Comparison of ENCODE assay signal across 28 mouse cellular contexts in genomic region chr4:21885831-21886230, GRCm38 (mm10). TPM values are rescaled to one million over a fixed set of nuclear protein-coding genes. Genes with fewer than 3 reads are reported as not detected.
A peak's percentile ranks its signal among the peaks of the same experiment; 100 is the strongest.
DNase-seq lines count a peak whose midpoint lies in the region; ATAC-seq lines count a peak whose summit lies in the region.
"Had no signal": no experiment of that assay in that cellular context is flagged by ENCODE, and none has a peak within 500 bp of the region (broad histone marks: within the 10 kb centered on the region; RNA-seq: fewer than 3 reads in every experiment).

No protein-coding gene starts in this region.

- no peak overlapping the region for H3K27ac ChIP-seq in embryonic facial prominence, embryonic 14.5 days (replicated peaks; ENCODE audit: low read depth, low read length)
- H3K27ac ChIP-seq in embryonic facial prominence, embryonic 10.5 days (replicated peaks): no peak overlapping the region
- H3K27ac ChIP-seq: embryonic facial prominence, embryonic 12.5 days; embryonic facial prominence, embryonic 15.5 days; forebrain, embryonic 10.5 days; forebrain, embryonic 12.5 days had no signal

- H3K27me3 ChIP-seq in embryonic facial prominence, embryonic 14.5 days (replicated peaks; ENCODE audit: control insufficient read depth, insufficient read depth, low read length): no peaks in the 10 kb centered on the region
- H3K27me3 ChIP-seq in embryonic facial prominence, embryonic 10.5 days (replicated peaks; ENCODE audit: low read depth, poor library complexity, severe bottlenecking): no peaks in the 10 kb centered on the region
- H3K27me3 ChIP-seq: CH12.LX; embryonic facial prominence, embryonic 12.5 days; embryonic facial prominence, embryonic 15.5 days; forebrain, embryonic 12.5 days had no signal

- DNase-seq in embryonic facial prominence, embryonic 14.5 days (ENCODE audit: low spot score): peak; percentile 12
- DNase-seq in embryonic facial prominence, embryonic 10.5 days (ENCODE audit: low spot score): no peak
- peak; percentile 71 for DNase-seq in heart, adult 11 months
- no peak for DNase-seq in heart, adult 18-20 months
- peak; percentile 9 for DNase-seq in MN1 (ENCODE audit: low spot score)
- DNase-seq in ovary, postnatal 36 days (ENCODE audit: low spot score): no peak
- DNase-seq: adrenal gland, adult 2 months; adrenal gland, postnatal 10 days; adrenal gland, postnatal 36 days; B cell, adult 2 months; cerebellum, adult 11 months; cerebellum, adult 18-20 months; cerebellum, adult 8-10 months; cerebellum, adult 9-11 months; cerebellum, postnatal 14 days; cerebellum, postnatal 36 days; embryo, embryonic 11 days had no signal

- no peaks in the 10 kb centered on the region for H3K36me3 ChIP-seq in embryonic facial prominence, embryonic 14.5 days (ENCODE audit: control insufficient read depth, insufficient read depth, low read length)
- H3K36me3 ChIP-seq in embryonic facial prominence, embryonic 10.5 days (replicated peaks): no peaks in the 10 kb centered on the region
- H3K36me3 ChIP-seq: embryonic facial prominence, embryonic 12.5 days; embryonic facial prominence, embryonic 15.5 days; forebrain, embryonic 10.5 days; forebrain, embryonic 12.5 days had no signal

- H3K9me3 ChIP-seq in embryonic facial prominence, embryonic 14.5 days (ENCODE audit: control insufficient read depth, low read length): no peaks in the 10 kb centered on the region
- H3K9me3 ChIP-seq in embryonic facial prominence, embryonic 10.5 days: no peaks in the 10 kb centered on the region
- H3K9me3 ChIP-seq: embryonic facial prominence, embryonic 12.5 days; embryonic facial prominence, embryonic 15.5 days; forebrain, embryonic 10.5 days; forebrain, embryonic 12.5 days; G1E had no signal

- H3K9ac ChIP-seq in embryonic facial prominence, embryonic 14.5 days (ENCODE audit: low read depth, low read length): no peak overlapping the region
- H3K9ac ChIP-seq: embryonic facial prominence, embryonic 12.5 days; embryonic facial prominence, embryonic 15.5 days; forebrain, embryonic 12.5 days had no signal

- ATAC-seq in embryonic facial prominence, embryonic 14.5 days (ENCODE audit: low read depth): no peak
- ATAC-seq: CD4-positive, CD25-positive, alpha-beta regulatory T cell, adult 4 months; forebrain, embryonic 14.5 days; forebrain, embryonic 16.5 days had no signal

- WGBS in embryonic facial prominence, embryonic 14.5 days: 76% methylated on average over 8 of the region's 8 CpGs
- 91% methylated on average over 8 of the region's 8 CpGs for WGBS in embryonic facial prominence, embryonic 10.5 days

- H3K4me1 ChIP-seq in embryonic facial prominence, embryonic 14.5 days (ENCODE audit: control insufficient read depth, insufficient read depth, low read length): no peaks in the 10 kb centered on the region
- no peaks in the 10 kb centered on the region for H3K4me1 ChIP-seq in embryonic facial prominence, embryonic 10.5 days
- H3K4me1 ChIP-seq: embryonic facial prominence, embryonic 12.5 days; embryonic facial prominence, embryonic 15.5 days; forebrain, embryonic 10.5 days; forebrain, embryonic 12.5 days had no signal

- H3K4me2 ChIP-seq in embryonic facial prominence, embryonic 14.5 days (ENCODE audit: low read depth, low read length): no peak overlapping the region
- H3K4me2 ChIP-seq: embryonic facial prominence, embryonic 12.5 days; embryonic facial prominence, embryonic 15.5 days; forebrain, embryonic 12.5 days had no signal

- H3K4me3 ChIP-seq in embryonic facial prominence, embryonic 14.5 days (ENCODE audit: low read depth, low read length): no peak overlapping the region
- H3K4me3 ChIP-seq in embryonic facial prominence, embryonic 10.5 days: no peak overlapping the region
- H3K4me3 ChIP-seq: embryonic facial prominence, embryonic 12.5 days; embryonic facial prominence, embryonic 15.5 days; erythroblast, embryonic 14.5 days; forebrain, embryonic 10.5 days; forebrain, embryonic 12.5 days had no signal

RNA-seq across cellular contexts. Expression of gene Coq3, which starts 6.4 kb away (rescaled TPM):
- polyA plus RNA-seq in embryonic facial prominence, embryonic 14.5 days (2014; fragmentation: Nextera tagmentation; extraction: Ambion mirVana): 12.6 and 12.7 TPM in 2 replicates
- 12.2 TPM in 2 replicates for polyA plus RNA-seq in embryonic facial prominence, embryonic 10.5 days (2016; fragmentation: Nextera tagmentation; extraction: Ambion mirVana)
- total RNA-seq in heart, adult 18-20 months (2021): 10 to 100 TPM; 38.7 to 39.9 TPM

RNA-seq across cellular contexts. Expression of gene Pnisr, which starts 38.4 kb away (rescaled TPM):
- 114 and 122 TPM in 2 replicates for polyA plus RNA-seq in embryonic facial prominence, embryonic 14.5 days (2014; fragmentation: Nextera tagmentation; extraction: Ambion mirVana)
- 136 and 149 TPM in 2 replicates for polyA plus RNA-seq in embryonic facial prominence, embryonic 10.5 days (2016; fragmentation: Nextera tagmentation; extraction: Ambion mirVana)
- 10 to 100 TPM; 16.6 to 25.0 TPM for total RNA-seq in heart, adult 18-20 months (2021)

RNA-seq across cellular contexts. Expression of gene Faxc, which starts 45.3 kb away (rescaled TPM):
- polyA plus RNA-seq in embryonic facial prominence, embryonic 14.5 days (2014; fragmentation: Nextera tagmentation; extraction: Ambion mirVana): 8.1 and 8.7 TPM in 2 replicates
- polyA plus RNA-seq in embryonic facial prominence, embryonic 10.5 days (2016; fragmentation: Nextera tagmentation; extraction: Ambion mirVana): 11.6 TPM in 2 replicates
- 1 to 10 TPM; 1.1 to 1.6 TPM for total RNA-seq in heart, adult 18-20 months (2021)
- total RNA-seq: common myeloid progenitor, adult 5-6 weeks had no signal
- polyA plus RNA-seq: CD4-positive, CD25-positive, alpha-beta regulatory T cell, adult 4 months; erythroblast, embryonic 14.5 days; G1E had no signal

Comparison
In these comparisons a context has a peak if more than half of its experiments do, and no peak if none do; other contexts are left out.
1. DNase-seq: peak in embryonic facial prominence, embryonic 14.5 days (single experiment), heart, adult 11 months (single experiment) and MN1 (single experiment); none in embryonic facial prominence, embryonic 10.5 days (single experiment), heart, adult 18-20 months (0 of 2) and ovary, postnatal 36 days (single experiment).